Mouse (Mus musculus) liver, embryonic 12.5 days (tissue): Measurements from ENCODE around the gene Ell2. TPM values are rescaled to one million over a fixed set of nuclear protein-coding genes. Genes with fewer than 3 reads are reported as not detected.

Source experiments
- ATAC-seq: fragments of 200-750 bp; cut with Nextera tagmentation; 2 replicates; pipeline ENCODE4 v1.8.0; 2017; ENCODE audit warnings: moderate number of reproducible peaks, mild to moderate bottlenecking, moderate library complexity
- H3K27ac ChIP-seq: fragments of 300-500 bp; sonication (generic); 2 replicates; pipeline ENCODE4 v1.5.1; 2016; ENCODE audit warnings: mild to moderate bottlenecking
- H3K27me3 ChIP-seq: fragments of 300-500 bp; sonication (generic); replicated peaks from 2 replicates; pipeline ENCODE4 v1.6.1; 2016; ENCODE audit warnings: mild to moderate bottlenecking, moderate library complexity
- H3K36me3 ChIP-seq: fragments of 300-500 bp; sonication (generic); 2 replicates; pipeline ENCODE4 v1.6.1; 2016; ENCODE audit warnings: mild to moderate bottlenecking, moderate library complexity
- H3K4me1 ChIP-seq: fragments of 300-500 bp; sonication (generic); 2 replicates; pipeline ENCODE4 v1.6.1; 2016
- H3K4me2 ChIP-seq: fragments of 300-500 bp; sonication (generic); 2 replicates; pipeline ENCODE4 v1.6.1; 2016; ENCODE audit warnings: mild to moderate bottlenecking, moderate library complexity
- H3K4me3 ChIP-seq: fragments of 300-500 bp; sonication (generic); 2 replicates; pipeline ENCODE4 v1.5.1; 2016; ENCODE audit warnings: mild to moderate bottlenecking, moderate library complexity
- H3K9ac ChIP-seq: fragments of 300-500 bp; sonication (generic); 2 replicates; pipeline ENCODE4 v1.6.1; 2016; ENCODE audit warnings: mild to moderate bottlenecking, moderate library complexity
- H3K9me3 ChIP-seq: fragments of 300-500 bp; sonication (generic); replicated peaks from 2 replicates; pipeline ENCODE4 v1.6.1; 2016; ENCODE audit warnings: mild to moderate bottlenecking, moderate library complexity
- WGBS: fragments of 180-500 bp; shearing (Covaris S2); methylation state at CpG from one replicate; pipeline ENCODE4 v1.1.7; 2016; ENCODE audit not compliant: insufficient replicate concordance; 5-methylcytosine and 5-hydroxymethylcytosine counted together
- polyA plus RNA-seq: library from polyadenylated mRNA; unstranded; fragments of >200 nt; fragmentation: Nextera tagmentation; extraction: Ambion mirVana; gene quantifications from 2 replicates; pipeline ENCODE4 v1.2.1, GENCODE M21; 2016

Ell2 gene
- polyA plus RNA-seq, 1 experiment from 2014 or later: 59.6 TPM

- H3K9me3 ChIP-seq: no peaks in the 10 kb centered on the region
- ATAC-seq: no peak
- 87% methylated on average over 2 of the region's 2 CpGs for WGBS
- H3K27me3 ChIP-seq: no peaks in the 10 kb centered on the region
- no peak overlapping the region for H3K4me2 ChIP-seq
- peaks cover 41% of the 10 kb centered on the region for H3K4me1 ChIP-seq
- H3K9ac ChIP-seq: no peak overlapping the region
- peaks cover 87% of the 10 kb centered on the region for H3K36me3 ChIP-seq
- H3K27ac ChIP-seq: no peak overlapping the region
- no peak overlapping the region for H3K4me3 ChIP-seq
Observed at GRCm38 (mm10) chr13:75750785-75751184, 44.2 kb downstream of the Ell2 start.

- H3K4me2 ChIP-seq: no peak overlapping the region
- peaks cover 26% of the 10 kb centered on the region for H3K4me1 ChIP-seq
- no peak overlapping the region for H3K27ac ChIP-seq
- ATAC-seq: no peak
- H3K36me3 ChIP-seq: peaks cover 91% of the 10 kb centered on the region
- WGBS: 92% methylated on average over 5 of the region's 5 CpGs
- no peaks in the 10 kb centered on the region for H3K27me3 ChIP-seq
- no peak overlapping the region for H3K9ac ChIP-seq
- H3K9me3 ChIP-seq: no peaks in the 10 kb centered on the region
- no peak overlapping the region for H3K4me3 ChIP-seq
Observed at GRCm38 (mm10) chr13:75752216-75752938, 45.8 kb downstream of the Ell2 start.

- Histone ChIP-seq H3K4me1 (peaks cover 12% of the 10 kb centered on the region), H3K4me3 (no peak overlapping the region), H3K9me3 (no peaks in the 10 kb centered on the region), H3K36me3 (peaks cover 86% of the 10 kb centered on the region), H3K4me2 (no peak overlapping the region), H3K27me3 (no peaks in the 10 kb centered on the region), H3K9ac (no peak overlapping the region), H3K27ac (no peak overlapping the region)
- ATAC-seq: no peak
- WGBS: 89% methylated on average over 5 of the region's 5 CpGs
Observed at GRCm38 (mm10) chr13:75754398-75754797, 47.8 kb downstream of the Ell2 start.

- H3K4me2 ChIP-seq: no peak overlapping the region
- H3K36me3 ChIP-seq: peaks cover 91% of the 10 kb centered on the region
- WGBS: 92% methylated on average over 4 of the region's 4 CpGs
- H3K27me3 ChIP-seq: no peaks in the 10 kb centered on the region
- no peaks in the 10 kb centered on the region for H3K9me3 ChIP-seq
- H3K4me1 ChIP-seq: peaks cover 27% of the 10 kb centered on the region
- no peak overlapping the region for H3K9ac ChIP-seq
- ATAC-seq: no peak
- H3K4me3 ChIP-seq: no peak overlapping the region
- peak overlapping the region; percentile 43 for H3K27ac ChIP-seq
Observed at GRCm38 (mm10) chr13:75760859-75761548, 54.4 kb downstream of the Ell2 start.

- H3K4me2 ChIP-seq: no peak overlapping the region
- H3K36me3 ChIP-seq: peaks cover 89% of the 10 kb centered on the region
- H3K9me3 ChIP-seq: no peaks in the 10 kb centered on the region
- peaks cover 26% of the 10 kb centered on the region for H3K4me1 ChIP-seq
- 48% methylated on average over 4 of the region's 4 CpGs for whole genome bisulfite sequencing
- H3K27me3 ChIP-seq: no peaks in the 10 kb centered on the region
- H3K27ac ChIP-seq: no peak overlapping the region; the same call in 1 of the 2 replicates
- H3K4me3 ChIP-seq: no peak overlapping the region
- ATAC-seq: no peak
- H3K9ac ChIP-seq: no peak overlapping the region
Observed at GRCm38 (mm10) chr13:75762759-75763158, 56.2 kb downstream of the Ell2 start.

- H3K4me2 ChIP-seq: no peak overlapping the region
- 0 out of 2 replicates have a peak overlapping the region, but pooled peaks have one; percentile 1 for H3K27ac ChIP-seq
- WGBS: 60% methylated on average over 3 of the region's 3 CpGs
- peaks cover 88% of the 10 kb centered on the region for H3K36me3 ChIP-seq
- H3K4me3 ChIP-seq: no peak overlapping the region
- no peaks in the 10 kb centered on the region for H3K27me3 ChIP-seq
- ATAC-seq: no peak
- peaks cover 23% of the 10 kb centered on the region for H3K4me1 ChIP-seq
- H3K9me3 ChIP-seq: no peaks in the 10 kb centered on the region
- H3K9ac ChIP-seq: no peak overlapping the region
Observed at GRCm38 (mm10) chr13:75763280-75763679, 56.7 kb downstream of the Ell2 start.

- Histone ChIP-seq H3K36me3 (peaks cover 93% of the 10 kb centered on the region), H3K4me2 (no peak overlapping the region), H3K4me3 (no peak overlapping the region), H3K9me3 (no peaks in the 10 kb centered on the region), H3K27ac (no peak overlapping the region), H3K9ac (no peak overlapping the region), H3K4me1 (peaks cover 22% of the 10 kb centered on the region), H3K27me3 (no peaks in the 10 kb centered on the region)
- no peak for ATAC-seq
- WGBS: 100% methylated on average over 1 of the region's 1 CpGs
Observed at GRCm38 (mm10) chr13:75765742-75766141, 59.2 kb downstream of the Ell2 start.

- Histone ChIP-seq H3K36me3 (peaks cover 91% of the 10 kb centered on the region), H3K27ac (no peak overlapping the region), H3K9ac (no peak overlapping the region), H3K9me3 (no peaks in the 10 kb centered on the region), H3K27me3 (no peaks in the 10 kb centered on the region), H3K4me3 (no peak overlapping the region), H3K4me1 (peaks cover 19% of the 10 kb centered on the region), H3K4me2 (no peak overlapping the region)
- WGBS: 82% methylated on average over 5 of the region's 5 CpGs
- no peak for ATAC-seq
Observed at GRCm38 (mm10) chr13:75766238-75766637, 59.7 kb downstream of the Ell2 start.

GRCm38 (mm10) chr13:75766967-75767366 is 60.4 kb downstream of the Ell2 start:
- no peaks in the 10 kb centered on the region for H3K27me3 ChIP-seq
- no peak overlapping the region for H3K4me2 ChIP-seq
- H3K27ac ChIP-seq: no peak overlapping the region
- no peak overlapping the region for H3K4me3 ChIP-seq
- peaks cover 89% of the 10 kb centered on the region for H3K36me3 ChIP-seq
- H3K9me3 ChIP-seq: no peaks in the 10 kb centered on the region
- peaks cover 14% of the 10 kb centered on the region for H3K4me1 ChIP-seq
- WGBS: 92% methylated on average over 2 of the region's 2 CpGs
- no peak for ATAC-seq
- no peak overlapping the region for H3K9ac ChIP-seq

- H3K27ac ChIP-seq: no peak overlapping the region
- peaks cover 89% of the 10 kb centered on the region for H3K36me3 ChIP-seq
- 94% methylated on average over 2 of the region's 2 CpGs for WGBS
Observed at GRCm38 (mm10) chr13:75770744-75771143, 64.2 kb downstream of the Ell2 start.

GRCm38 (mm10) chr13:75771404-75771803 is 64.8 kb downstream of the Ell2 start:
- no peaks in the 10 kb centered on the region for H3K9me3 ChIP-seq
- H3K9ac ChIP-seq: no peak overlapping the region
- no peaks in the 10 kb centered on the region for H3K27me3 ChIP-seq
- no peak overlapping the region for H3K4me2 ChIP-seq
- H3K36me3 ChIP-seq: peaks cover 89% of the 10 kb centered on the region
- 42% methylated on average over 4 of the region's 4 CpGs for WGBS
- H3K4me3 ChIP-seq: no peak overlapping the region
- ATAC-seq: peak; percentile 74
- no peak overlapping the region for H3K27ac ChIP-seq
- peaks cover 9% of the 10 kb centered on the region for H3K4me1 ChIP-seq

More at GRCm38 (mm10) chr13:75770744-75771143, 64.2 kb downstream of the Ell2 start:
- Histone ChIP-seq H3K4me1 (peaks cover 9% of the 10 kb centered on the region), H3K4me3 (no peak overlapping the region), H3K9me3 (no peaks in the 10 kb centered on the region), H3K9ac (no peak overlapping the region), H3K27me3 (no peaks in the 10 kb centered on the region), H3K4me2 (no peak overlapping the region)
- ATAC-seq: no peak

- H3K4me1 ChIP-seq: peaks cover 9% of the 10 kb centered on the region
- peaks cover 89% of the 10 kb centered on the region for H3K36me3 ChIP-seq
- WGBS: 68% methylated on average over 3 of the region's 3 CpGs
- no peak overlapping the region for H3K4me3 ChIP-seq
- no peaks in the 10 kb centered on the region for H3K9me3 ChIP-seq
- no peak for ATAC-seq
- no peaks in the 10 kb centered on the region for H3K27me3 ChIP-seq
- no peak overlapping the region for H3K4me2 ChIP-seq
- no peak overlapping the region; the same call in 1 of the 2 replicates for H3K27ac ChIP-seq
- H3K9ac ChIP-seq: no peak overlapping the region
Observed at GRCm38 (mm10) chr13:75771984-75772730, 65.6 kb downstream of the Ell2 start.
